Mouse (Mus musculus) MEL (cell line): ENCODE data around the gene Cul9. TPM values are rescaled to one million over a fixed set of nuclear protein-coding genes. Genes with fewer than 3 reads are reported as not detected.

Source experiments
- DNase-seq: peaks from one replicate; pipeline ENCODE4 v3.0.0; 2011; ENCODE audit warnings: low read depth, low spot score
- H3K27ac ChIP-seq: 2 replicates; pipeline ENCODE4 v1.5.1; 2012; ENCODE audit warnings: low read depth, mild to moderate bottlenecking, control low read depth, low read length, moderate library complexity; ENCODE audit not compliant: control insufficient read depth
- H3K27me3 ChIP-seq, 2 experiments: fragments of 150-350 bp in 1 of 2; sonication (generic) in 1 of 2; 2 replicates each; pipeline ENCODE4 v1.6.1; 2012; ENCODE audit warnings: low read length in 2 of 2, mild to moderate bottlenecking in 2 of 2, improper control_type of control experiment in 1 of 2, moderate library complexity in 1 of 2; ENCODE audit not compliant: insufficient read depth in 2 of 2, control insufficient read depth in 1 of 2
- H3K36me3 ChIP-seq, 2 experiments: 2 replicates each; pipeline ENCODE4 v1.6.1; 2012 to 2014; ENCODE audit warnings: low read length in 2 of 2, improper control_type of control experiment in 1 of 2, inconsistent platforms in 1 of 2, mild to moderate bottlenecking in 1 of 2; ENCODE audit not compliant: insufficient read depth in 2 of 2, control insufficient read depth in 1 of 2
- H3K4me1 ChIP-seq, 2 experiments: fragments of 150-350 bp in 1 of 2; sonication (generic) in 1 of 2; 2 replicates each; pipeline ENCODE4 v1.6.1; 2012; ENCODE audit warnings: low read length in 2 of 2, improper control_type of control experiment in 1 of 2, mild to moderate bottlenecking in 1 of 2; ENCODE audit not compliant: insufficient read depth in 2 of 2, control insufficient read depth in 1 of 2
- H3K4me3 ChIP-seq, 2 experiments: fragments of 150-350 bp in 1 of 2; sonication (generic) in 1 of 2; 2 replicates each; pipeline ENCODE4 v1.5.1; 2012; ENCODE audit warnings: low read depth in 2 of 2, low read length in 2 of 2, mild to moderate bottlenecking in 2 of 2, moderate library complexity in 2 of 2, control low read depth in 1 of 2, improper control_type of control experiment in 1 of 2; ENCODE audit not compliant: control insufficient read depth in 1 of 2, insufficient read depth in 1 of 2
- H3K79me2 ChIP-seq: 2 replicates; pipeline ENCODE4 v1.6.1; 2012; ENCODE audit warnings: mild to moderate bottlenecking, low read length, moderate library complexity; ENCODE audit not compliant: control insufficient read depth, poor library complexity, insufficient read depth
- H3K9ac ChIP-seq: 2 replicates; pipeline ENCODE4 v1.6.1; 2012; ENCODE audit warnings: low read depth, mild to moderate bottlenecking, control low read depth, low read length, moderate library complexity; ENCODE audit not compliant: control insufficient read depth, poor library complexity, severe bottlenecking
- H3K9me3 ChIP-seq: fragments of 150-350 bp; sonication (generic); replicated peaks from 2 replicates; pipeline ENCODE4 v1.6.1; 2012; ENCODE audit warnings: mild to moderate bottlenecking, low read length, improper control_type of control experiment, moderate library complexity; ENCODE audit not compliant: insufficient read depth
- CTCF ChIP-seq, 3 experiments: IDR thresholded peaks in 2 of 3; conservative IDR thresholded peaks in 1 of 3; 2 replicates each; pipeline ENCODE4 v1.5.1; 2011 to 2012; ENCODE audit warnings: low read length in 3 of 3, low read depth in 2 of 3, mild to moderate bottlenecking in 2 of 3, improper control_type of control experiment in 1 of 3, inconsistent platforms in 1 of 3, mixed read lengths in 1 of 3, moderate library complexity in 1 of 3; ENCODE audit not compliant: control insufficient read depth in 1 of 3, insufficient read depth in 1 of 3, poor library complexity in 1 of 3, severe bottlenecking in 1 of 3
- E2F4 ChIP-seq: IDR thresholded peaks from 2 replicates; pipeline ENCODE4 v1.6.1; 2011; ENCODE audit warnings: low read depth, low read length, improper control_type of control experiment, borderline replicate concordance
- ELF1 ChIP-seq: IDR thresholded peaks from 2 replicates; pipeline ENCODE4 v1.6.1; 2014; ENCODE audit warnings: low read depth, mild to moderate bottlenecking, inconsistent platforms, low read length, improper control_type of control experiment, moderate library complexity
- GATA1 ChIP-seq: IDR thresholded peaks from 2 replicates; pipeline ENCODE4 v1.6.1; 2011; ENCODE audit warnings: low read depth, low read length, improper control_type of control experiment
- HCFC1 ChIP-seq: IDR thresholded peaks from 2 replicates; pipeline ENCODE4 v1.6.1; 2012; ENCODE audit warnings: low read depth, mild to moderate bottlenecking, inconsistent platforms, low read length, improper control_type of control experiment, moderate library complexity
- JUND ChIP-seq: IDR thresholded peaks from 2 replicates; pipeline ENCODE4 v1.6.1; 2011; ENCODE audit warnings: low read depth, mild to moderate bottlenecking, improper control_type of control experiment, low read length
- KAT2A ChIP-seq: conservative IDR thresholded peaks from 2 replicates; pipeline ENCODE4 v1.6.1; 2012; ENCODE audit warnings: low read depth, low read length, improper control_type of control experiment, inconsistent platforms
- MAX ChIP-seq: IDR thresholded peaks from 2 replicates; pipeline ENCODE4 v1.6.1; 2011; ENCODE audit warnings: low read length, improper control_type of control experiment
- MAZ ChIP-seq: IDR thresholded peaks from 2 replicates; pipeline ENCODE4 v1.6.1; 2012; ENCODE audit warnings: low read depth, mild to moderate bottlenecking, inconsistent platforms, low read length, improper control_type of control experiment
- MXI1 ChIP-seq: IDR thresholded peaks from 2 replicates; pipeline ENCODE4 v1.6.1; 2011; ENCODE audit warnings: mild to moderate bottlenecking, low read depth, low read length, improper control_type of control experiment
- MYC ChIP-seq: IDR thresholded peaks from 2 replicates; pipeline ENCODE4 v1.6.1; 2011; ENCODE audit warnings: low read depth, mild to moderate bottlenecking, low read length, improper control_type of control experiment, moderate library complexity
- NELFE ChIP-seq: IDR thresholded peaks from 2 replicates; pipeline ENCODE4 v1.6.1; 2011; ENCODE audit warnings: low read depth, low read length, improper control_type of control experiment
- NRF1 ChIP-seq: IDR thresholded peaks from 2 replicates; pipeline ENCODE4 v1.6.1; 2014; ENCODE audit warnings: low read depth, mild to moderate bottlenecking, inconsistent platforms, low read length, improper control_type of control experiment, moderate library complexity; ENCODE audit not compliant: poor library complexity, insufficient read depth, severe bottlenecking
- POLR2A ChIP-seq, 2 experiments: IDR thresholded peaks; 2 replicates each; pipeline ENCODE4 v1.6.1; 2011 to 2012; ENCODE audit warnings: low read length in 2 of 2, mild to moderate bottlenecking in 2 of 2, control low read depth in 1 of 2, improper control_type of control experiment in 1 of 2, low read depth in 1 of 2, moderate library complexity in 1 of 2; ENCODE audit not compliant: control insufficient read depth in 1 of 2, insufficient read depth in 1 of 2, poor library complexity in 1 of 2
- RAD21 ChIP-seq: IDR thresholded peaks from 2 replicates; pipeline ENCODE4 v1.6.1; 2011; ENCODE audit warnings: mild to moderate bottlenecking, low read depth, low read length, improper control_type of control experiment
- SMC3 ChIP-seq: IDR thresholded peaks from 2 replicates; pipeline ENCODE4 v1.6.1; 2011; ENCODE audit warnings: low read depth, low read length, improper control_type of control experiment
- TAL1 ChIP-seq: IDR thresholded peaks from 2 replicates; pipeline ENCODE4 v1.6.1; 2012; ENCODE audit warnings: mild to moderate bottlenecking, inconsistent platforms, low read length, moderate library complexity, mixed read lengths
- TBP ChIP-seq: IDR thresholded peaks from 2 replicates; pipeline ENCODE4 v1.8.0; 2011; ENCODE audit warnings: low read depth, low read length, improper control_type of control experiment
- UBTF ChIP-seq: IDR thresholded peaks from 2 replicates; pipeline ENCODE4 v1.6.1; 2012; ENCODE audit warnings: low read depth, mild to moderate bottlenecking, inconsistent platforms, low read length, improper control_type of control experiment, moderate library complexity, borderline replicate concordance; ENCODE audit not compliant: insufficient read depth
- USF1 ChIP-seq: IDR thresholded peaks from 2 replicates; pipeline ENCODE4 v1.6.1; 2014; ENCODE audit warnings: low read depth, mild to moderate bottlenecking, inconsistent platforms, low read length, improper control_type of control experiment, moderate library complexity
- USF2 ChIP-seq, 2 experiments: IDR thresholded peaks; 2 replicates each; pipeline ENCODE4 v1.6.1; 2011 to 2012; ENCODE audit warnings: improper control_type of control experiment in 2 of 2, low read length in 2 of 2, borderline replicate concordance in 1 of 2, inconsistent platforms in 1 of 2, low read depth in 1 of 2, mild to moderate bottlenecking in 1 of 2; ENCODE audit not compliant: insufficient read depth in 1 of 2
- ZNF384 ChIP-seq: IDR thresholded peaks from 2 replicates; pipeline ENCODE4 v1.6.1; 2012; ENCODE audit warnings: low read depth, mild to moderate bottlenecking, inconsistent platforms, low read length, improper control_type of control experiment
- polyA plus RNA-seq, 2 experiments: library from polyadenylated mRNA; stranded (reverse) in 1 of 2; unstranded in 1 of 2; fragments of >175 nt in 1 of 2; fragments of >200 nt in 1 of 2; gene quantifications; 2 replicates each; pipeline versions ENCODE4 v1.2.1 to v1.2.4; 2012; ENCODE audit warnings: low replicate concordance in 2 of 2, low read depth in 1 of 2; ENCODE audit not compliant: insufficient read length in 2 of 2, insufficient read depth in 1 of 2, missing spikeins in 1 of 2
- total RNA-seq: library from RNA; depleted of rRNA; stranded (reverse); fragments of 300-350 nt; gene quantifications from 2 replicates; pipeline ENCODE4 v1.2.3, GENCODE M21; 2012

Cul9 gene
- total and polyA plus RNA-seq, 3 experiments: 3.6 to 10.7 TPM; not detected in 1

DNA sequence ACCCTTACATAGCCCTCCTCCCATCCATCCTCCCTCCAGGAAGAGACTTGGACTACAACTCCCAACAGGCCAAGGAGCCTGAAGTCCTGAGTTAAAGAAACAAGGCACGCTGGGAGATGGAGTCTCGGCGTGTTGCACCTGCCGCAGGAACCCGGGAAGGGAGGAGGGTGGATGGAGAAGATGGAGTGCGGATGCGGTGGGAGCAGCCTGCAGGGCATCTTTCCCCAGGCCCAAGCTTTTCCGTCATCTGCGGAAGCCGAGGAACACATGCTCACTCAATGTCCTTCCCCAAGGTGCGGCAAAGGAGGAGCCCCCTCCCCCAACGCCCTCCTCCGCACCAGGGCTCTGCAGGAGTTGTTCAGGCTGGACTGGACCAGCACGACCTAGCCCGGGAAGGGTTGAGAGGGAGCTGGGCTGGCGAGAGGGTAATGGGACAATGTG lies 62.6 kb downstream of the Cul9 start:
- Histone ChIP-seq H3K9ac (no peak overlapping the region), H3K4me3 (no peak overlapping the region), H3K36me3 (no peaks in the 10 kb centered on the region), H3K79me2 (no peaks in the 10 kb centered on the region), H3K27ac (no peak overlapping the region), H3K27me3 (peaks cover 0 to 4% of the 10 kb centered on the region in 2 experiments; a peak in 3 of 4 replicates), H3K9me3 (no peaks in the 10 kb centered on the region), H3K4me1 (no peaks in the 10 kb centered on the region)
- TF ChIP-seq E2F4 (no peak), HCFC1 (0 out of 2 replicates have a peak, but pooled peaks have one; percentile 49)
- no peak for DNase-seq

DNA sequence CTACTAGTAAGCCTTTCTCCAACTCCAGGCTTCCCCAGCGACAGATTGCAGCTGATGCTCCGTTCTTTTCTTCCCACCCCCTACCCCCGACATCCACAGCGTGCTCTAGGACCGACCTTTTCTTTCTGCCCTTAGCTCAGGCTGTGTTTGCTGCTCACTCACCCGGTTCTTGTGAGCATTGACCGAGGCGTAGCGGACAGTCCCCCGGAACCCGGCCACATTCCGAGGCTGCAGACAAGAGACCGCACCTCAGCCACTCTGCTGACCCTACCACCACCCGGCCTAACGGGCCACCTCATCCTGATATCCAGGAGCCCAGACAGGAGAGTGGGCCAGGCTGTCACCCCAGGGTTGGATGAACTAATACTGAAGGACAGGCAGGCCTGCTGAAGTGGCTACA lies 68.9 kb downstream of the Cul9 start:
- Histone ChIP-seq H3K9me3 (no peaks in the 10 kb centered on the region), H3K27me3 (peaks cover 0 to 9% of the 10 kb centered on the region in 2 experiments), H3K27ac (no peak overlapping the region), H3K9ac (no peak overlapping the region), H3K36me3 (no peaks in the 10 kb centered on the region), H3K4me1 (no peaks in the 10 kb centered on the region), H3K79me2 (no peaks in the 10 kb centered on the region), H3K4me3 (no peak overlapping the region)
- no peak for DNase-seq
- TF ChIP-seq MXI1 (no peak), ELF1 (no peak)

GRCm38 (mm10) chr17:46476601-46477000 lies 69.6 kb downstream of the Cul9 start:
- H3K4me1 ChIP-seq: no peaks in the 10 kb centered on the region
- no peaks in the 10 kb centered on the region for H3K79me2 ChIP-seq
- no peak overlapping the region for H3K27ac ChIP-seq
- H3K9ac ChIP-seq: no peak overlapping the region
- no peaks in the 10 kb centered on the region for H3K9me3 ChIP-seq
- no peak overlapping the region for H3K4me3 ChIP-seq
- H3K27me3 ChIP-seq: peaks cover 0 to 9% of the 10 kb centered on the region in 2 experiments
- H3K36me3 ChIP-seq: no peaks in the 10 kb centered on the region
- no peak for TF ChIP-seq RAD21
- TF ChIP-seq POLR2A (IDR thresholded peaks at IDR 0.05; ENCODE audit: control insufficient read depth in 1 of 2, insufficient read depth in 1 of 2, low read depth in 1 of 2, low read length in 2 of 2, poor library complexity in 1 of 2): no peak
- TF ChIP-seq CTCF (IDR thresholded peaks at IDR 0.05 in 2 of 3, conservative IDR thresholded peaks at IDR 0.05 in 1 of 3; ENCODE audit: control insufficient read depth in 1 of 3, insufficient read depth in 1 of 3, low read depth in 2 of 3, low read length in 3 of 3, poor library complexity in 1 of 3, severe bottlenecking in 1 of 3): no peak
- no peak for TF ChIP-seq NRF1
- no peak for TF ChIP-seq ELF1
- TF ChIP-seq USF2 (IDR thresholded peaks at IDR 0.05; ENCODE audit: borderline replicate concordance in 1 of 2, insufficient read depth in 1 of 2, low read depth in 1 of 2, low read length in 2 of 2): no peak
- no peak for TF ChIP-seq TAL1
- no peak for TF ChIP-seq MAX
- TF ChIP-seq KAT2A: no peak
- TF ChIP-seq JUND: no peak
- no peak for TF ChIP-seq GATA1
- TF ChIP-seq USF1: no peak
- TF ChIP-seq MYC: no peak
- no peak for TF ChIP-seq SMC3
- no peak for TF ChIP-seq UBTF
- TF ChIP-seq ZNF384: no peak
- no peak for TF ChIP-seq TBP
- no peak for TF ChIP-seq MAZ
- no peak for TF ChIP-seq NELFE
- no peak for DNase-seq
